Mouse (Mus musculus) right cerebral cortex, adult 18-20 months (tissue): ENCODE data around the gene Ube2n.

Source experiments
- DNase-seq: peaks from one replicate; pipeline ENCODE4 v3.0.0; 2022; ENCODE audit warnings: mixed read lengths

The Ube2n gene

DNA sequence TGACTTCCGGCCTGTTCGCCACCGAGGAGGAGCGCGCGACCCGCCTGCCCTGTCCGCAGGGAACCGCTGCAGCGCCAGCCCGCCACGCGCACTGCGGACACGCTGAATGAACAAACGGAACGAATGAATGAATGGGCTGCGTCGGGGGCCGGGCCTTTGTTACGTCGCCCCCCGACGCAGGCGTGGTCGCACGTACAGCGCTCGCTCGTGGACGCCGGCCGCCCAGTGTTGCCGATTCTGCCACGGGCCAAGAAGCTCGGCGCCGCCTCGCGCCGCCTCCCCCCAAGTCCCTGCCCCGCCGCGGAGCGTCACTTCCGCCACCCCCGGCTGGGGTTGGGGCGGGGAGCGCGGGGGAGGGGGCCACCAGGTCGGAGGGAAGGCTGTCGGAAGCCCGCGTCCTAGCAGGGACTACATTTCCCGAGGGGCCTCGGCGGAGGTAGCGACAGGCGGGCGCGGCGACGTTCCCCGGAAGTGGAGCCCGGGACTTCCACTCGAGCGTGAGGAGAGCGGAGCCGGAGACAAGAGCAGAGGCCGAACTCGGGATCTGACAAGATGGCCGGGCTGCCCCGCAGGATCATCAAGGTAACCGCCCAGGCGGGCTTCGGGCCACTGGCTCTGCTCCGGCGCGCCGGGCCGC is at the start of gene Ube2n:
Gene Ube2n (plus strand): TSS at position 490 of the 637 bp plus-strand sequence.
- peak; percentile 99 for DNase-seq

DNA sequence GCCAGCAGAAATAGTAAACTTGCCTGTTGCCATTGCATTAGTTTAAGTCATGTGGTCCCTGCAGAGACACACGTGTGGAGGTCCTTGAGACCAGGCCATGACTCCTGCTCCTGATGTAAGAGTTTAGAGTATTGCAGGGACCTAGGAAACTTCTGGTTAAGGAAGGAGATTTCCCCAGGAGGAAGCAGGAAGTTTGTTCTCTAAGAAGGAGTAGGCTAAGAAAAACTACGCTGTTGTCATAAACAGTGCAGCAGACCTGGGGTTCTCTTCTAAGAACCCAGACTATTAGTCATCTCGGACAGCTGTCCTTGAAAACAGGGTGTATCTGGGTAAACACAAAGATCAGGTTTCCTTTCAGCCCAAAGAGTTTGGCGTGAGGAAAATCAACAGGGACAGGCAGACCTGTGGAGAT is 49.5 kb upstream of the Ube2n start:
- no peak for DNase-seq

- DNase-seq: no peak
Observed at GRCm38 (mm10) chr10:95468894-95469293, 46.1 kb upstream of the Ube2n start.

DNA sequence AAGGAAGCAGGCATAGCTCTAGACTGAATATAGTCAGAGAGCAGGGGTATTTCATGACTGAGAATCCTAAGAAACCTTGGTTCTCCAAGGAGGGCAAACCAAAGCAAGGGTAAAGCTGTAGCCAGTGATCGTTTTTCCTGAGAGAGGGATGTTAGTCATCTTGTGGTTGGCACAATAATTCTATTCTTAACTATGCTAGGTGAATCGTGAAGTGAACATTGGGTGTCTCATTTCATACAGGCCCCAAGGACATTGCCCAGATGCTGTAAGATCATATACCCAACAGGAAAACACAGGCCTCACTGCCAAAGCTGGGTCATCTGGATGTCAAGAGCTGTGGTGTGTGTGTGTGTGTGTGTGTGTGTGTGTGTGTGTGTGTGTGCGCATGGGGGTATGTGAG is 43.8 kb upstream of the Ube2n start:
- no peak for DNase-seq

- peak; percentile 38 for DNase-seq
Observed at GRCm38 (mm10) chr10:95471889-95472547, 42.9 kb upstream of the Ube2n start.

GRCm38 (mm10) chr10:95475923-95476322 is 39.0 kb upstream of the Ube2n start:
- peak; percentile 80 for DNase-seq

DNA sequence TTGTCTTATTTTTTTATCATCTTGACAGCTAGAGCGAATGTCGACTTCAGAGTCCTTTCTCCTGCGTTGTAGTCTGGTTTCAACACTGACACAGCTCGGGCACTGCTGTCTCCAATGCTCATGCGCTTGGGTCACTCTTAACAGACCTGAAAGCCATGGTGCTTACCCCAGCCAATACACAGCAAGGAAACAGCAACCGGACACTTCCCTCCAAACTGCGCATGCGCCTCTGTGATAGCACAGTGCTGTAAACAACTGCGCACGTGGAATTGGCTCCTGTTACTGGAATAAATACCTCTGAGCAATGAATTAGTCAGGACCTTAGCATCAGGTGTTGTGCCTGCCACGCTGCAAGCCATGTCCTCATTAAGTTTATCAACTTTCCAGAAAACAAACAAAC is 37.4 kb upstream of the Ube2n start:
- DNase-seq: no peak

DNA sequence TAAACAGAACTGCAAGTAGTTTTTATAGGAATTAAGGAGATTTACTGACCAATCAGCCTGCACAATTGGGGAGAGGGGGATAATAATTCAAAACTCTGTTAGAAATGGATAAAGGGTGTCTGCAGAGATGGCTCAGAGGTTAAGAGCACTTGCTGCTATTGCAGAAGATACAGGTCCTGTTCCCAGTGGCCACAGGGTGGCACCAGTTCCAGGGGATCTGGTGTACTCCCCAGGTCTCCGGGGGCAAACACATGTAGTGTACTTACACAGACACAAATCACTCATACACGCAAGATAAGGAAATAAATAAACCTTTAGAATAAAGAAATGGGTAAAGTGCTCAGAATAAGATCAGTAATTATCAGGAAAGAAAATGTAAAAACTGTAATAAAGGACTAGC is 25.3 kb upstream of the Ube2n start:
- DNase-seq: no peak

DNA sequence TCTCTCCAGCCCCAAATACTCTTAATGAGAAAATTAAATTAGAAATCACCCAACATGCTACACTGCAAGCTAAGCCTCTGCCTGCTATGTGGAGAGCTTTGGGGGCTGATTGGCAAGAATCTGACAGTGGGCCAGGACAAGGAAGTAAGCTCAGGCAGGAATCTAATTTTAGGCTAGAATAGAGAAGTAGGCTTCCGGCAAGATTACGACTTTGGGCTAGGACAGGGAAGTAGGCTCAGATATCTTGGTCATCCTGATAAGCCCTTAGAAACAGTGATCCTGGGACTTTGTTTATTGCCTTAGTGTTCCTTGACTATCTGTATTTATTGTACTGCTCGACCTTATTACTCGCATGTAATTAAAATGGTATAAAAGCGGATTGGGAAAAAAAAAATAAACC is 20.7 kb upstream of the Ube2n start:
- DNase-seq: no peak

GRCm38 (mm10) chr10:95501033-95501432 is 13.9 kb upstream of the Ube2n start:
- no peak for DNase-seq

DNA sequence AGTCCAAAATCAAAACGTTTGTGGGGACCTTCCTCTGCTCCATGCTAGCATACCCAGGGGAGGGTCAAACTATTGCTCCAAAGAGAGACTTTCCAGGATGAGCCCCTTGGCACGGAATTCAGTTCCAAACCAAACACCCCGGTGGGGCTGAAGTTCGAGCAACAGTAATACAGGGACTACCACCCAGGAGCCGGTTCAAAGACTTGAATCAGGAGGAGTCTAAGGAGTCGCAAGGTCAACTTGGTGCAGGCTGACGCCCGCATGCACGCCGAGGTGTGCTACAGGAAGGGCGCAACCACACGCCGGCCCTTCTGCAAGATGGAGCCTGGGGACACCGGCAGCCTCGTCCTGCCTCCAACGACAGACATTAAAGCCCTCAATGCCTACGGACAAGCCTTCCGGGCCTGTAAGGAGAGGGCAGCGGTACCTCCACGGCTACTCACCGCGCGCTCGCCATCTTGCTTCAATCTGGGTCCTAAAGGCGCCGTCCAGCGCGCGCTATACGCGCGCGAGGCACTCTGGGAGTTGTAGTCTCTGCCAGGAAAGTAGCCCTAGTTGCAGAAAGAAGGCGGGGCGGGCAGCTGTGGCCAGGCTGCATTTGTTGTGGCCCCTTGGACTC is 13.4 kb upstream of the Ube2n start, which contains the start of gene Mrpl42:
Gene Mrpl42 (minus strand): TSS at position 478 of the 619 bp plus-strand sequence.
- DNase-seq: peak; percentile 91

GRCm38 (mm10) chr10:95503443-95504235 is 11.3 kb upstream of the Ube2n start:
- no peak for DNase-seq

GRCm38 (mm10) chr10:95504341-95504740 is 10.6 kb upstream of the Ube2n start:
- DNase-seq: no peak

DNA sequence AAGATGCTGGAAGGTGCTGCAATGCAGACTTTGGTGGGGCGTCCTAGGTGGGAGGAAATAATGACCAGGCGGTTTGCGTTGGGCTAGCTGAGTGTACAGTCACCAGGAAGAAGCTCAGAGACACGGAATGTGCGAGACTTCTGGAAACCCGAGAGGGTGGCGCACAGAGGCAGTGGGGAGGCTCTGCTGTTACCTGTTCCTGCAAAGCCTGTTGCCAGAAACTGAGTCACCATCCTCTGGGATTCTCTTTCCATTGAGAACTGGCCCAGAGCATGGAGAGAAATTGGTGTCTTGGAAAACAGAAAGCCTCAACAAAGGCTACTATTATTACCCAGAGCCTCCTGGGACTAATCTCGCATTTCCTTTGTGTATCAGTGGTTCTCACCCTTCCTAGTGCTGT is 6.8 kb upstream of the Ube2n start:
- DNase-seq: no peak

DNA sequence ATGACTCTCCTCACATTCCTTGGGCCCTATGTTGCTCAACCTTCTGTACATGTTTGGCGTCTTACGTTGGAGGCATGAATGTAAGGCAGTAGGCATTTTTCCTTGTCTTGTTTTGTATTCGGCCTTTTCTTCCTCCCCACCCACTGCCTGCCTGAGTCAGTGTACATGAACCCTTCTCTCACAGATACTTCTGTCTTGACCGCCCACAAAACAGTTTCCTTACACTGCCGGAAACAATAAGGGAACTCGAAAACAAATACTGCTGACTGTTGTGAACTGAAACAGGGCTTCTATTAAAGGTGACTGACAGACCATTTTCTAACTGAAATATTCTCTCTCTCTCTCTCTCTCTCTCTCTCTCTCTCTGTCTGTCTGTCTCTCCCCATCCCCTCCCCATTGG is 6.2 kb upstream of the Ube2n start:
- no peak for DNase-seq

DNA sequence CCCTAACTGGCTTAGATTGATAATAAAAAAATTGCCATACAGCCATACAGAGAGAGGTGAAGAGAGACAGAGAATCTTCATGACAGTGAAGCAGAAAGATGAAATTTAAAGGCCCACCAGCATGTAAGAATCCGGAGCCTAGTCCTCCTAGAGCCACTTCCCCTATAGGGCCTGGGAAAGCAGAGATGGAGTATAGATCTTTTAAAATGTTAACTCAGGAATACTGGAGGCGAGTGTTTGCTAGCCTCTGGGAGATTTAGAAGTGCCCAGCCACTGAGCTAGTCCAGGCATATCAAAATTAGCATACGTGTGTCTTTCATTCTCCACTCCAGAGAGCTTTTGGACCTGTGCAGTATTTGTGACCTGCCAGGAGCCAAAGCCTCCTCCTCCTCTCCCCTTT is 5.7 kb upstream of the Ube2n start:
- DNase-seq: no peak

GRCm38 (mm10) chr10:95512635-95513034 is 2.3 kb upstream of the Ube2n start:
- DNase-seq: no peak

- no peak for DNase-seq
Observed at GRCm38 (mm10) chr10:95513768-95514556, 983 bp upstream of the Ube2n start.

DNA sequence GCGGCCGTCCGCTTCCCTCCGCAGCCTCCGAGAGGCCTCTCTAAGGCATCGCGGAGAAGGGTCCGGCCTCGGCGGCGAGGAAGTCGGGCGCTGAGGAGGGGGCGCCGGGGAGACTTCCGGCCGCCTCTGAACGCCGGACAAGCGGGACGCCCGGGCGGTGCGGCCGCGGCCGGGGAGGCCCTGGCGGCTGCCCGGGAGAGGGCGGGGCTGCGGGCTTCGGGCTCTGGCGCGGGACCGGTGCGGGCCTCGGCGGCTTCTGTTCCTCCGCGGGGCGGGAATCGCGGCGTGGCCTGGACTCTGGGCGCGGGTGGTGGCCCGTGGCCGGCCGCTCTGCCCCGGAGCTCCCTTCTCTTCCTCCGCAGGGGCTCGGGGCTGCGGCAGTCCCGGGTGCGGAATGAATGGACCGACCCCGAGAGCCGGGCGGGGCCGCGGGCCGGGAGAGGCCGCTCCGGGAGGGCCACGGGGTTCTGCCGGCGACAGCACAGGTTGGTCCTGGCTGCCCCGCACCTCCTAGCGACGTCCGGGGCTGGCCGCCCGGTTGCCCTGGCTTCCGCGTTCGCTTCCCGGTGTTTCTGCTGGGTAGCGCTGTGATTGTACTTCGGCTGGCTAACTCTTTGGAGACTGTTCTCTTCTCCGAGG is 467 bp downstream of the Ube2n start:
- DNase-seq: no peak

DNA sequence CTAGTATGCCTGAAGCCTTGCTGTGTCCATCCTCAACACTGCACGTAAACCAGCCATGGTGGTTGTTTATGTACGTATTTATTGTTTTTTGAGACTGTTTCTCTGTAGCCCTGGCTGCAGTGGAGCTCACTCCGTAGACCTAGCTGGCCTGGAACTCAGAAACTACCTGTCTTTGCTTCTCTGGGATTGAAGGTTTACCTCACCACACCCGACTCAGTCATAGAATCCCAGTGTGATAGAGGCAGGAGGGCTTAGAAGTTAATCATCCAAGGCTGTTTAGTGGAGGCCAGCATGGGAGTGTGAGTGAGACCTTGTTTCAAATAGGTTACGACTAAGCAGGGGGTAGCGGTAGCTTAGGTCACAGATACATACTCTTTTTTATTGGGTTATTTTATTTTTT is 2.7 kb downstream of the Ube2n start:
- DNase-seq: no peak

DNA sequence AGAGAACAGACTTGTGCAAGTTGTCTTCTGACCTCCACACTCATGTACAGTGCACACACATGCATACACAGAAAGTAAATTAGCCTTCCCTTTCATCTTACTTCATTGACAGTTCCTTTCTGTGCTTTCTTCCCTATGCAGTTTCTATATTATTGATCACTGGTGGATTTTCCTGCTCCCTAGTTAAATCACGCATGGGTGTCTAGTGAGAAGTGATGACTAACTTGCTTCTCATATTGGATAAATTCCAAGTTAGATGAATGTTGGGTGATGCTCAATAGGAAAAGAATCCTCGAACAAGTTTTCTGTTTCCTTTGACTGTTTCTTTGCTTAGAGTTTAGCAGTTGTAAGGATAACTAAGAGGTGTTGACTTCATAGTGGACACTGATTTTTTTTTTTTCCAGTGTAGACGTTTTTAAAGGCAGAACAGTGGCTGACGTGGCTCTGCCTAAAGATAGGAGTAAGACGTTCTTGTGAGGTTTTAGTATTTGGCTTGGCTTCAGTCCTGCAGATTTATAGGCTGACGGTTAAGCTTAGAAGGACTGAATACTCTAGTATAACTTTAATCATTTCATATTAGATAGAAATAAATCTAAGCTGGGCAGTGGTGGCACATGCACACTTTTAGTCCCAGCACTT is 10.2 kb downstream of the Ube2n start:
- DNase-seq: no peak

- no peak for DNase-seq
Observed at GRCm38 (mm10) chr10:95525871-95526270, 10.9 kb downstream of the Ube2n start.
